Mouse (Mus musculus): ENCODE data around the gene Sympk.

GRCm38 (mm10) chr7:19024096-19024506 lies at the start of gene Sympk:
- TF ChIP-seq MYC (IDR thresholded peaks at IDR 0.05; ENCODE audit: low read depth, low read length) (no peak), CTCF (IDR thresholded peaks at IDR 0.05 in 2 of 3, conservative IDR thresholded peaks at IDR 0.05 in 1 of 3; ENCODE audit: control insufficient read depth in 1 of 3, insufficient read depth in 1 of 3, low read depth in 2 of 3, low read length in 3 of 3, poor library complexity in 1 of 3, severe bottlenecking in 1 of 3) (no peak), ETS1 (IDR thresholded peaks at IDR 0.05; ENCODE audit: low read depth, low read length) (no peak), POLR2A (IDR thresholded peaks at IDR 0.05; ENCODE audit: control insufficient read depth in 1 of 2, insufficient read depth in 1 of 2, low read depth in 1 of 2, low read length in 2 of 2, poor library complexity in 1 of 2) (peak; percentile 24 to 63; a peak in 1 of 4 replicates), JUND (IDR thresholded peaks at IDR 0.05; ENCODE audit: low read depth, low read length) (no peak), POLR2AphosphoS5 (IDR thresholded peaks at IDR 0.05; ENCODE audit: borderline replicate concordance, low read depth, low read length) (no peak), GABPA (IDR thresholded peaks at IDR 0.05; ENCODE audit: low read depth, low read length) (peak; percentile 34; the same call in 1 of the 2 replicates), MAX (IDR thresholded peaks at IDR 0.05; ENCODE audit: low read length) (no peak), TBP (IDR thresholded peaks at IDR 0.05; ENCODE audit: low read depth, low read length) (no peak), MAFK (IDR thresholded peaks at IDR 0.05; ENCODE audit: borderline replicate concordance, low read depth, low read length) (no peak), TCF12 (IDR thresholded peaks at IDR 0.05; ENCODE audit: low read depth, low read length) (0 out of 2 replicates have a peak, but pooled peaks have one; percentile 56), CHD2 (IDR thresholded peaks at IDR 0.05; ENCODE audit: low read length) (no peak), SMC3 (IDR thresholded peaks at IDR 0.05; ENCODE audit: low read depth, low read length) (no peak)

Measured in MEL (cell line).